Mouse (Mus musculus) kidney, adult 11 months (tissue): ENCODE results near the gene Aste1.

Experiments used
- DNase-seq: peaks from one replicate; pipeline ENCODE4 v3.0.0; 2022

Gene Aste1

DNA sequence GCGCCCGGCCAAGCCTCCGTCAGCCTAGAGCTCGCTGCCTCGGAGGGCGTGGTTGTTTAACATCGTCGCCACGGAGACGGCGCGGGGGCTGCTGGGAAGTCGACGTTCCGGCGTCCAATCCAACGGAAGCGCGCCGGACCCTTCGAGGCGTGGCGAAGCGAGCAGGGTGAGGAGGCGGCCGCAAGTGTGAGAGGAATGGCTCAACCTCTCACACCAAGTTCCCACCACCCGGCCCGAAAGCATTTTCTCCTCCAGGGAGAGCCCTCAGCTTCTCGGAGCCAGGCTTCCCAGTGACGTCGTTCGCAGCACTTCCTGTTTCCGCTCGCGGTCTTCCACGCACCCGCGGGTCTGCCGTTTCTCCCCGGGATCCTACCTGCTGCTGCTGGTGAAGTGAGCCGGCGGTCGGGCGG, at the start of gene Aste1, which contains the start of gene Nek11:
Gene Aste1 (plus strand): TSS at position 175 of the 410 bp plus-strand sequence.
Gene Nek11 (minus strand): TSS at position 307 of the 410 bp plus-strand sequence.
- DNase-seq: peak; percentile 93

DNA sequence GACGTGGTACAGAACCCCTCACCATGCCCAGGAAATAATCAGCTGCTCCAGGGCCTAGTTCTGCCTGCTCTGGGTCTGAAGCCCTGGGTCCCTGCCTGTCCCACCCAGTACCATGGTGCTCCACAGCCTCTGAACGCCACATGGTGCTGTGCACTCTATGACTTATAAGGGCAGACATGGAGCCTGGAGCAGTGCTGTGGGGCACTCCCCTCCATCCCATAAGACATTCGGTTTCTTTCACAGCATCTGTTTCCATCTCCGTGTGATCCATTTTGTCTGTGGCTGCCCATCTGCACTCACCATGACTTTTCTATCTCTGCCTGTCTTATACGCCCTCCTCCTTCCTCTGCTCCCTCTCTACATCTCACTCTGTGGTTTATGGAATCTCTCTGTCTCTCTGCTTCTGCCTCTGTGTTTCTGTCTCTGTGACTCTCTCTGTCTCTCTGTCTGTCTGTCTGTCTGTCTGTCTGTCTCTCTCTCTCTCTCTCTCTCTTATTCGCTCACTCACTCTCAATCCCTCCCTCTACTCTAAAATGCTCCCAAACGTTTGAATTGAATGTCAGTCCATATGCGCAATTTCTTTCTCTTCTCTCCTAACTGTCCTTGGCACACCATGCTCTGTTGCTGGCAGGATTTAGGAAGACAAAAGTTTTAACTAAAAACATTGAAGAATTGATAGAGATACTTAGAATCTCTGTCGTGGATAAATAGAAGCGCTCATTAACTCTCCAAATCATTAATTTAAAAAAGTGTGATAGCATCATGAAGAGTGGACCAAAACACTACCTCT, 46.8 kb upstream of the Aste1 start:
- no peak for DNase-seq

DNA sequence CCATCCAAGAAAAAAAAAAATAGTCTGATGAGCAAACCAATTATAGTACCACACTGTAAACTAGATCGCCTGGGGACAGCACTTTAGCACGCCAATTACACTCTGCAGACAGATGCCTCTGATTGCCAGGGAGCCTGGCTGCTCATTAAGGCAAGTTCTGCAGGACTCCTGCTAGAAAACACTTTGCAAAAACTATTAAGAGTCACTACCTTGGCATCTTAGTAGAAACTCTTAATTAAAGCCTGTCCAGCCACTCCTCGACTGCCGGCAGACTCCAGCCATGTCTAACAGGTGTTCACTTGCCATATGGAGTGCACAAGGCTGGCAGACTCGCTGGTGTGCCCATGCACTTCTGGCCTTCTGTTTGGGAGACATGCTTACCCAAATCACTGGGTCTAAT, 46.2 kb upstream of the Aste1 start:
- no peak for DNase-seq

DNA sequence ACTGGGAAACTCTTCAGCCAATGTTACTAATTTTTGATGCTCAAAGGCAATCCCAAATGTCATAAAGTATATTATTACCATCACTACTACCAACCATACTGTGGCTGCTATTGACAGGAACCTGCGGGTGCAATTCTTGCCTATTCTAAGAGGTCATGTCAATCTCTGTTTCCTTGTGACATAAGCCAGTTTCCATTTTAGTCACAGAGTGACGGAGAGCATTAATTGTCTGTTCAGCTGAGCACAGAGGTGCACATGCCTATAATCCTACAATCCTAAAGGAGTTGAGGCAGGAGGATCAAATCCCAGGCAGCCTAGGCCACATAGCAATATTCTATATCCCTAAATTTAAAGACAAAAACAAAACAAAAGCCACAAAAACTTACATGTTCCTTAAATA, 33.0 kb upstream of the Aste1 start:
- no peak for DNase-seq

DNA sequence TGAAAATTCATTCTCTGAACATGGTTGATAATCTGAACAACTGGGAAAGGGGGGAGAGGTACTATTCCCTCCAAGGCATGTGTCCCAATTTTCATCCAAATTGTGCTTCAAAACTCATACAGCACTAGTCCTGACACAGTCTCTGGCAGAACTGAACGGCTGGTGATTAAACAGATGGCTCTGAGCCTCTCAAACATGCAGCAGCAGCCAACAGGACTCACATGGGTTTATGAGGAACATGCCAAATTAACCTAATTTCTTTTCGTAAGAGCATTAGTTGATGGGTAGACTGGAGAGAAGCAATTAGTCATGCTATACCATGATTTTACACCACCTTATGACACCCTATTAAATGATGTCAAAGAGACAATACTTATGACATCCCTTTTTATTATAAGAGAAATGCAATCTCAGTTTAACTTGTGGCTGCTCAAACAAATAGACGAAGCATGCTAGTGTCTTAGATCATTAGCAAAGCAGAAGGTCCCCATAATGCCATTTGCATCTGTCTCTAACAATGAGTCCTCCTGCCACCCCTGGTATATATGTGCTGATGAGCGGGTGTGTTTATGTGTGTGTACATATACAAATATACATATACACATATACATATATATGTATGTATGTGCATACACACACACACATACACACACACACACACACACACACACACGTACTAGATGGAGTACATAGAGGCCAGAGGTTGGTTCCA, 31.5 kb upstream of the Aste1 start:
- DNase-seq: no peak

DNA sequence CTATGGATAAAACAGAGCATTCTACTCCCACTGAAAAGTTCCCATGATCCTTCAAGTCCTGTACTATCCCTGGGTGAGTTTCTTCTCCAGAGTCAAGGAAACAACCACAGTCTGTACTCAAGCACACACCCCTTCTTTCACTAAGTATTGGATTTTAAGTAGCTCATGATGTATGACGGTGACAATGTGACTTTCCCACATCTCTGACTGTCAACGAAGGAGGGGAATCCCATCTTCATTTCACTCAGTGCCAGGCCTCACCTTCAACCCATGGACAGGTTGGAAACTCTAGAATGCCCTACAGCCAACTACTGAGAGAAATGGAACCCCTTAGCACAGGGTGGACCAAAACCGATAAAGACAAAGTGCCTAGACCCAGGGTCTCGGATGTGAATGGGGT, 29.0 kb upstream of the Aste1 start:
- no peak for DNase-seq

DNA sequence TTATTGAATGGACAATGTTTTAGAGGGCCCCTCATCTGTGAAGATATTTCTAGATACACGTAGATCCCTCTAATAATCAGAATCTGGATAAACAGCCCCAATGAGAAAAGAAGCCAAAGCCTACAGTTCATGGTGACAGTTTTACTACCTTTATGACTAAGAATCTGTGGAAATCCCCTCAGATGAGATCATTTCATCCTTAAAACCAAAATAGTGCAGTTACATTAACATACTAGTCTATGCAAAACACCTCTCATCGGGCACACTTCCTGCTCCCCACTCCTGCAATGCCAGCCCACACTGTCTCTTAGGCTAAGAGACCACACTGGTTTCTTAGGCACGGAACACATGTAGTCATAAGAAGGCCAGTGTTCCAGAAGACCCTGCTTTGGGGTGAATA, 26.6 kb upstream of the Aste1 start:
- no peak for DNase-seq

DNA sequence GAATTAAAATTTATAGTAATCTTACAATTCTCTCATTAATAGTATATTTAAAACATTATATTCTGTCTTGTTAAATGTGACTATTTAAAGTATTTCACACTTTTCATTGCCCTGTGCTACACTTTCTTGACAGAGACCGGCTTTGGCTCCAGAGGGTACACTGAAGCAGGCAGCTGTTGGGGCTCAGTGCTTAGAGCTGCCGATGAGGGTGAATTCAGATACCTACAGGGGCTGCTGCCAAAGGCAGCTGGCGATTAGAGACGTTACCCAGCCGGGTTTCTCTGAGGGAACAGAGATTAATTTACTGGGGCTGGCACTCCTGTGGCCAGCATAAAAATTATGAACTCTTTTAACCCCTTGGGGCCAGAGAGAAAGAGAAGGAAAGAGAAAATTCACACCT, 20.8 kb upstream of the Aste1 start:
- DNase-seq: no peak

DNA sequence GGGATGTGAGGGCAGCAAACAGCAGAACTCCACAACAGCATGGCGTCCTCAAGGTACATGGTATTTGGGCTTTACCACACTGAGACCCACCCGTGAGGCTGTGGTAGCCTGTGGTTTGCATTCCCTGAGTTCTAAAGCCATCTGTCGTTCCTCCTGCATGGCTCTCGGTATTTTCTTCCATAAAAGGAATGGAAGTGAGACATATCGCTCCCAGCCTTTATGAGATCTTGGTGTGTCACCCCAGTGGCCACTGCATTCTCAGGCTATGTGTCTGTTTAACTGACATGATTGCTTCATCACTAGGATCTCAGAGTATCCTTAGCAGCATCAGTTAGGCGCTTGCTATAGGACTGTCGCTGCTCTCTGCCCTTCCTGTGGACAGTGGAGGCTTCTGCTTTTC, 18.8 kb upstream of the Aste1 start:
- DNase-seq: no peak

DNA sequence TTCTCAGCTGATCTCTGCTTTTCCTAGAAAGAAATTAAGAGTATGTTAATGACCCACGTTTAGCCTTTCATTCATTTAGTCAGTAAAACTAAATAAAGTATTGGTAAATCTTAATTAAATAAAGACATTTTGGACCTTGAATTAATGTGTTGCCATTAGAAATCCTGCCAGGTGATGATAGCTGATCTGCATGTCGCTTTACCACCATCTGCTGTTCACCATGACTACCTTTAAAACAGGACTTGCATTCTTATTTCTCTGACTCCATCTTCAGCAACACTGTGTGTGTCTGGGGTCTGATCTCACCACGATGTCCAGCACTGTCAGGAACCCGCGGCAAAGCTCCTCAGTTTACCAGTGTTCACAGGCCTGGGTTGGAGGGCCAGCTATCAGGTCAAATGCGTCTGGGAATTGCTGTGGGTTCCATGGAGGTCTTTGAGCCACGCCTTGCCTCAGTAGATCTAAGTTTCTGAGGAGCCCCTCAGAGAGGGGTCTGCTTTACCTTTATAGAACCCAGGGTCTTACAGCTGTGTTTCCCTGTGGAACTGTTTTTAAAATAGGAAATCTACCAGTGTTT, 18.1 kb upstream of the Aste1 start:
- DNase-seq: no peak

DNA sequence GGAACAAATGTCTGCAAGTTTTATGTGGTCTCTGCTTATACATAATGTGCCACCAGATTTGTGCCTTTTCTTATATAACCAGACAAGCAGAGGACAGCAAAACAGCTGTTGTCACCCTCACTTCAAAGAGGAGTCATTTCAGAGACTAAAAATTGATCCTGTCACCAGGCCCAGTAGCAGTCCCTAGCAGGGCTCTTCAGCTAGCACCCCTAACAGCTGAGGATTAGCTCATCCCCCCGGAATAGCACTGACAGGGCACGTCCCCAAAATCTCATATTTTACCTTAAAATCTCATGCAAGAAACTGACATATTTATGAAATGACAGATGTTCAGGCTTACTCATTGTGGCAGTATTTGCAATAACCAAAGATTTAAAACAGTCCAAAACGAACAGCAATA, 17.6 kb upstream of the Aste1 start:
- no peak for DNase-seq

DNA sequence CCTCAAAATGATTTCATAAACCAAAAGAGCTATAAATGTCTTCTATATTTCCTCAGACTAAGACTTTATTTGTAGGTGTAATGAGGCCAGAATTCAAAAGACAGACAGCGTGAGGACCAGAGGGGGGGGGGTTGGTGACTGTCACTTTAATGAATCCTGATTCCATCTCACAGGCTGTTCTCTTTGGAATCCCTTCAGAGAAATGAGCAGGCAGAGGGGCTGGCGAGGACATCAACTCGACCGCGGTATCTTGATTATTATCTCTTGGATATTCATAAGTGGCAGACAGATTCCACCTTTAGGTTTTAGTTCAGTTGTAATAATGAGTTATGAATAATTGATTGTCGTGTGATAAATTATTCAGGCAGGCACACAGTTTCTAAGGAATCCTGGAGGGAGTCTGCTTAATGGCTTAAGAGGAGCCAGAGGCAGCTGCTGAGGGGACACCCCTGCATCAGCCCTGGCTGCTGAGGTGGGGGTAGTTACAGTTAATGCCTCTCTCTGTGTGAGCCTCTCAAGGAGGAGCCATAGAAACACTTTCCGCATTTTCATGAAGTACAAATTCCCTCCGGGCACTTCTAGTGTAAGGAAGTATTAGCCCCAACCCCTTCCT, 15.6 kb upstream of the Aste1 start:
- DNase-seq: no peak

DNA sequence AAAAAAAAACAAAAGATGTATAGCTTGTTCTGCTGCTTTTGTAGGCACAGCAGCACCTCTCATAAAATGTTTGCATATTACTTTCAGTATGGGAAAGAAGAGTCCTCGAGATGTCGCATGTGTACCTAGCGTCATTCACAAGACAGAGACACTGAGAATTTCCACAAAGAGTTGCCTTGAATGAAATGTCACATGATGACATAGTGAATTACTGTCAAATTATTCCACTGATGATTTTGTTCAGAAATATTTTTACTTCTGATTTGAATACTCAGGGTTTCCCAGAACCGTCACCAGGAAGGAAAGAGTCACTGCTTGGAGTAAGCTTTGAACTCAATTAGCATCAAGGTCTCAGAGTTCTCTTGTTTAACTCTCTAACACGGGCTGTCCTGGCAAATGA, 7.8 kb upstream of the Aste1 start:
- no peak for DNase-seq

DNA sequence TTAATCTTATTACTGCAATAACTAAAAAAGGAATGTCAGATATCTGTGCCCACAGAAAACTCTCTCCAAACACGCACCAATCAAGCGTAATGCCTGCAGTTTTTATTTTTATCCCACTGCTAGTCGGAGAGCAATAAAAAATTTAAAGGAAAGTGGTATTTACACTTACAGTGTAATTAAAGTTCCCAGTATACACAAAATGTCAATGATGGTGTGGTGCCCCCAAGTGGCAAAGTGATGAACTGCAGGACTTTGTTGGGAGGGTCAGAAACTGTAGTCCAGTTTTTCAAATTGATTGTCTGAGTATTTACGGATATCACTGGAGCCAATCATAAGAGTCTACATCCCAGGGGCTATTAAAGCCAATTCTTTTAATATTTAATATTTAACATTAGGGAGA, 5.9 kb upstream of the Aste1 start:
- DNase-seq: peak; percentile 20

DNA sequence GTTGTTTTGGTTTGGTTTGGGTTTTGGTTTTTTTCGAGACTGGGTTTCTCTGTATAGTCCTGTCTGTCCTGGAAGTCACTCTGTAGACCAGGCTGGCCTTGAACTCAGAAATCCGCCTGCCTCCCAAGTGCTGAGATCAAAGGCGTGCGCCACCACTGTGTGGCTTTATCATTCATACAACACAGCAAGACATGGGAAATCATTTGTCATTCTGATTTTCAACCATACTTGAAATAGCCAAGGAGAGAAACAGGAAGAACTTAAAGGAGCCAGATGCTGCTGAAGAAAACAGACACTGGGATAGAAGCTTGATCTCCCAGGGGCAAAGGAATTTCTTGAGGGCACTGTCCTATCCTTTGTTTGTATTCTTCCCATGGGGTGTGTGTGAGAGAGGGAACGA, 4.6 kb upstream of the Aste1 start:
- no peak for DNase-seq

DNA sequence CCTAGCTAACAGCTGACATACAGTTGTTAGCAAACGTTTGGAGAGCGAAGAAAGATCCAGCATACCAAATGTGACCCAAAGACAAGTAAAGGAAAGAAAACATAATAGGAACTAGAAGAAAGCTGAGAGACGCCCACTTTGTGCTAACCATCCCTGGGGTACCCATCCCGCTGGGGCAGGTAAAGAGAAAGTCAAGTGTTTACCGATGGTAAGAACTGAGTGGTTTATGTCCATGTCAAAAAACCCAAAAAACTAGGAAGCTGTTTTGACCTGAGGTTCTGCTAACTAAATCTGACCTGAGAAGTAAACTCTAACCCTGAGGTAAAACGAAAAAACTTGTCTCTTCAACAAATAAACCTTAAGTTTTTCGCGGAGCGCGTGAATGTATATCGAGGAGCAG, 472 bp upstream of the Aste1 start:
- no peak for DNase-seq

DNA sequence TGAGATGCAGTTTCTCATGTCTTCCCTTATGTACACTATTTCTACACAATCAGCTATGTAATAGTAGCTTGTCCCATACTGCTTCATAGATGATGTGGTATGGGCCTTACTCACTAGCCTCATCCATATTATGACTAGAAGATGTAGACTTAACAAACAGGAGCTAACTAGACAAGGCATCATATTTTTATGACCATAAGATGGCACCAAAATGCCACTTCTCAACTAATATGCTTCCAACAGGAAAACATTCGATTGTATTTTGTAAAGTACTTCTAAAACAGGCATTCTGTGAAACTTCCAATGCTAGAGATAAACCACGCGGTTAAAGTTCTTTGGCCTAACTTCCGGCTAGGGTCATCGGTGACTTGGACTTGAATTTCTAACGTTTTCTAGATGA, 13.4 kb downstream of the Aste1 start:
- no peak for DNase-seq

DNA sequence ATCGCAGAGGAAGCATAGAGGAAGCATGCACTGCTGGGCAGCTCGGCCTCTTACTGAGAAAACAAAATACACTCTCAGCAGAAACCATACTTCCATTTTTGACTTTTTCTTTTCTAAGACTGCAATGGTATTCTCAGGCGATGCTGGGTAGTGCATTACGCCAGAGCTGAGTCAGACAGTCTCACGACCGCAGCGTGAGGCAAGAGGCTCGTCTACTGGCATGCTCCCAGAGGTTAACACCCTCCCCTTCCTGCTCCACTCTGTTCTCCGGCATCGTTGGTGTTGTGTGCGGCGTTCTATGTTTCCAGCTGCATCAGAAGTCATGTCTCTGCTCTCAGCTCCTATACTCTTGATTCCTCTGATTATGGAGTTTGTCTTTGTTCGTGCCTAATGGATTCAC, 63.8 kb downstream of the Aste1 start:
- no peak for DNase-seq

DNA sequence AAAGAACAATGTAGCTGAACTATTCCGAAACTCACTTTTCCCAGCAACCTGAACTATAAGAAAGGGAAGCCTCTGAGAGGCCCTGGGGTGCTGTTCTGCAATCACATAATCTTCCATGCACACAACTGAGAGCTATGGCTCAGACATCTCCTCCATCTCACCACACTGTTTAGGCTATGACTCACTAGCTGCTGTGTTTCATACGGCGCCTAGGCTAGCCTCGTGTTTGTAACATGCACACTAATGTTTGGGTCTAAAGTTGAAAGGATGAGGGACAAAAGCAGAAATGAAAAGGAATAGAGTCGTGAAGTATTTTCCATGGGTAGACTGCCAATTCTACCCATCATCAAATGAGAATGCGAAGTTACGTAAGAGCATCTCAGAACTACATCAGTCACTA, 66.3 kb downstream of the Aste1 start:
- DNase-seq: no peak
